Mouse (Mus musculus) liver, postnatal 0 days (tissue): ENCODE measurements at regions not wholly inside any gene's neighbourhood (a gene's known extent, or its start where the extent isn't known, plus 50 kb on each side); places are given as distances from the start of the nearest gene placed in this dataset.

ENCODE experiments used
- CTCF ChIP-seq: sonication (generic); IDR thresholded peaks from 2 replicates; pipeline ENCODE4 v1.5.1; 2016; ENCODE audit warnings: antibody characterized with exemption, low read depth
- EP300 ChIP-seq: IDR thresholded peaks from 2 replicates; pipeline ENCODE4 v1.6.1; 2016; ENCODE audit warnings: antibody characterized with exemption, low read depth, mild to moderate bottlenecking

DNA sequence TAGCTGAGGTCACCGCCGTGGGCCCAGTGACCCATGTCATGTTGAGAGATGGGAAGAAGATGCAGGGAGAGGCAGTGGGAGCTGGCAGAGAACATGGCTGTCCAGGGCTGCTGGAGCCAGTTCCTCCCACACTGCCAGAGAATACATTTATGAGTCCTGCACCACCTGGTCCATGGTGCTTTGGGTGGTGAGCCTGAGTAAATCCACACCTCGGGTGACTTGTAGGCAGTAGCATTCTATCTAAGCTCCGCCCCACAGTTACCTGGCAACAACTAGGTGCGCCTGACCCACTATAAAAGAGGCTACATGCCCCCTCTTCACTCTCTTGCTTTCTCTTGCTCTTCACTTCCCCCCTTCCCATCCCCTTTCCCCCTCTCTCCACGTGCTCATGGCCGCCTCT is 66.8 kb downstream of the Psmg1 start:
- TF ChIP-seq CTCF (no peak), EP300 (no peak)
